Mouse (Mus musculus) embryo, embryonic 11 days (tissue): ENCODE results near the gene Tnrc6a.
"Not testable (repeated sequence)": the region's sequence is repeated elsewhere in the genome, so short reads cannot be mapped to it uniquely, and the experiment has no call there.

ENCODE experiments used
- DNase-seq: peaks from one replicate; pipeline ENCODE4 v3.0.0-alpha.2; 2015

Tnrc6a gene

DNA sequence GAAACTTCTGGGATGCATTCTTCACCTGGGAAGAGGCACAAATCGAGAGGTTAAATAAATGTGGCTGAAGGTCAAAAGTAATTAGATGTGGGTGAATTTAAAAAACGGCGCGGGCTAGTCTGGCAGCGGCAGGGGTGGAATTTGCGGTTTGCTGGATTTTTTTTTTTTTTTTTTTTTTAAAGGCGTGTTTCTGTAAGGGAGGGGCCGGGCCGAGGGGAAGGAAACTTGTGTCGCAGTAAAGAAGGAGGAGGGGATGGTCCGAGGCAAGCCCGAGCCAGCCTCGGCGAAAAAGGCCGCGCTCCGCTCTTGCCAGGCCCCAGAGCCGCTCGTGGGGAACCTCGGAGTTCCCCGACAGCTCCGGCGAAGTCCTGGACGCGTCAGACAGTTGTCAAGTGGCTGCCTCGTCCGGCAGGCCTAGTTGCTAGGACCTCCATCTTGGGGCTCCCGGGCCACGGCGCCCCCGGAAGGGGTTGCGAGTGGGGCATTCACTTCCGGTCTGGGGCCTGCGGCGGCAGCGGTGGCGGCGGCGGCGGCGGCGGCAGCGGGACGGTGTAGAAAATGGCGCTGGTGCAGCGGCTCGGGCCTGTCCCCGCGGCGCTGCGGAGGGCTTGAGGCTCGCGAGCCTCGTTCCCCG, at the start of gene Tnrc6a:
Tnrc6a (plus strand) TSS at position 221 of the 634 bp plus-strand sequence.
- DNase-seq, result peak; percentile 94

- DNase-seq, result no peak
These were observed 41.4 kb upstream of the Tnrc6a start for GRCm38 (mm10) chr7:123082236-123082635.

GRCm38 (mm10) chr7:123083441-123084123, 40.1 kb upstream of the Tnrc6a start:
- DNase-seq, result peak; percentile 48

DNA sequence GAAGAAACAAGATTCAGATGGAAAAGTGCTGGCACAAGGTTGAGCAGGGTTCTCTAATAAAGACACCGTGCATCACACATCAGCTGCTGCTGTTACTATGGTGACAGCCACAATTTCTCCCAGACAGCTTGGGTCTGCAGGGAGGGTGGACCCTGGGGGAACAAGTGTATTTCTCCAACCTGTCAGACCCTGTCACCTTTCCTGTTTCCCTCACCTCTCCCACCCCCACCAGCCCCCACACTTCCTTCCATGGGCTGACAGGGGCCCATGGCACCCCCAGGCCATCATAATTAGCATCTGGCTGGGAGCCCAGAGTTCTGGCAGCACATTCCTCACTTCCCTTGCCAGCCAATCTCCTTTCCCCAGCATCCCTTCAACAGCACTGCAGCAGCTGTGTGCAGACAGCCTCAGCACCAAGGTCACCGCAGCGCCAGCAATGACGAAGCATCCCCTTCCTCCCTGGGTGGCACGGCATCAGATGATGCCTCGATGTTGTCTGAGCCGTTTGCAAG, 39.4 kb upstream of the Tnrc6a start:
- peak; percentile 64 for DNase-seq

DNA sequence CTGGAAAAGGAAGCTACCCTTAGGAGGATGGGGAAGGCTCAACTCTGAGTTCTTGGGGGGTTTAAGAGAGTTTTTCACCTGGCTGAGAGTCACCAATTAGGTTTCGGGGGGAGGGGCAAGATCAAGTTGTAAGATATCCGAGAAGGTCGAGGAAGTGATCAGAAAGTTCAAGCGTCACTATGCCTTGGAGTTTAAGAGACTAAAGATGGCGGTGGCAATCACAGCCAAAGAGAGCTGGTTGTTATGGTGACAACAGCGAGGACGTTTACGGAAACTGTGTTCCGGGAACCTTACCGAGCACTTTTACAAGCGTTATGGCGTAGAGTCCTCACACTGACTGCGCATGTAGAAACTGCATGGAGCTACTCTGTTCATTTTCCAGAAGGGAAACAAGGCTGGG, 39.0 kb upstream of the Tnrc6a start:
- peak; percentile 55 for DNase-seq

DNA sequence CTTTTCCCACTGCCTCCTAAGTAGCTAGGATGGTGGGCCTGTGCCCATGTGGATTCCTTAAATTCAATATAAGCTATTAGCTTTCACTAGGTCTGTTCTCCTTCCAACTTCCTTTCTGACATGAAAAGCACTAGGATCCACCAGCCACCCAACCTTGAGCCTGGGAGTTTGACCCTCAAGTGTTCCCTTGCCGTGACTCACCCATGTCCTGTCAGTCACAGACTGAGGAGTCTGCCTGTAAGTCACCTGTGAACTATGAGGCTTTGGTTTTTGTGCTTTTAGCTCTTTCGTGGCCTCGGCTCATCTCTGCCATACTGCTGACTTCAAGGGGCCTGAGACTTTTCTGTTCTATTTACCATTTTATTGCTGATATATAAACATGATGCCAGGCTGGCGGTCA, 34.8 kb upstream of the Tnrc6a start:
- DNase-seq, result no peak

DNA sequence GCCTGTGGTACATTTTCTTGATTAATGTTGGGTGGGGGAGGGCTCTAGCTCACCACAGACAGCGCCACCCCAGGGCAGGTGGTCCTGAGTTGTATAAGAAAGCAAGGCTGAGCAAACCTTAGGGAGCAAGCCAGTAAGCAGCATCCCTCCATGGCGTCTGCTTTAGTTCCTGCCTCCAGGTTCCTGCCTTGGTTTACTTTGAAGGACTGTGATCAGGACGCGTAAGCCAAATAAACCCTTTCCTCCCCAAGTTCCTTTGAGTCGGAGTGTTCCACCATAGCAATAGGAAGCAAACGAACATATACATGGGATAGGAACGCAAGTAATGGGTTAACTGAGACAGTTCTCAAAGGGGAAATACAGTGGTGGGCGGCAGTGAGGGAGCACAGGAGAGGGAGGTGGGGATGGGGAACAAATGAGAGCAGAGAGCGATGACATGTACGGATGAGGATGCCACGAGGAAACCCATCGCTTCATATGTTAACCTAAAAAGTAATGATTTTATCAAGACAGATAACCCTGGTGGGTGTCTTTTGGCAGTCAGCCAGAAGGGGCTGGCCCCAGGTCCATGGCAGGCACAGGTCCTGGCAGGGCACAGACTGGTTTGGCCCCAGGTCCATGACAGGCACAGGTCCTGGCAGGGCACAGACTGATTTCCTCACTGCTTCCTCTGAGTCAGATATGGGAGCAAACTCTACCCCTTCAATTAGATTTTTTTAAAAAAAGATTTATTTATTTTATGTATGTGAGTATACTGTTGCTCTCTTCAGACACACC, 27.2 kb upstream of the Tnrc6a start:
- peak; percentile 30 for DNase-seq

DNA sequence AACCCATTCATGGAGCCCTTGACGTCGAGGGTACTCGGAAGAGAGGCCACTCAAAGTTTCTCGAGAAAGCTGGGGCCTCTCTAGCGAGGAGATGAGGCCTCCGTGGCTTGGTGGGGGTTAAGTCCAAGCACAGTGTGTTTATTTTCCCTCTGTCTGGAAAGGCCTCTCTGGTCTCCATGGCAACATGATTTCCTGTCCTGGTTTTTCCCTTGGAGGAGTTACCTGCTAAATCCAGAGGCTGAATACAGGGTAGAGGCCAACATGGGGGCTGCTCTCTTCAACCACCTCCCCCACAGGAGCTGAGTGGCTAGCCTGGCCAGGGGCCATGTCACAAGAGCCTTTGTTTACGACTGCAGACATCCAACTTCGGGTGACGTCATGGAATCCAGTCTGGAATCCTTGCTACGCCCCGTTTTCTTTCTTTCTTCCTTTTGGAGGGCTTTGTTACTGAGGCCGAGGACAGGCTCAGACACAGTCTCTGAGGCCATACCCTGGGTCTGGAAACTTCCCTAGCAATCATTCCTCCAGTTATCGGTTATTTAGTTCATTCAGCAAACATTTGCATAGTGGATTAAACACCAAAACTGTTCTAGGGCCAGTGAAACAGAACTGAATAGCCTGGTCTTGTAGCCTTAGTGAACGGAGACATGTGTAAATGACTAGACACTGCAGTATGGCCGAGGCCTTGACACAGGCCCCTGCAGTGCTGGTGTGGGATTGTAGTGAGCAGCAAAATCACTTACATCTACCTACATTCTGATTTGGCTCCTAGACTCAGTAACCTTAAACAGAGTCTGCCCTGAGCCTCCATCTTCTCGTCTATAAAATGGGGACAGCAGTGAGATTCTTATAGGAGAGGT, 25.6 kb upstream of the Tnrc6a start:
- peak; percentile 94 for DNase-seq

DNA sequence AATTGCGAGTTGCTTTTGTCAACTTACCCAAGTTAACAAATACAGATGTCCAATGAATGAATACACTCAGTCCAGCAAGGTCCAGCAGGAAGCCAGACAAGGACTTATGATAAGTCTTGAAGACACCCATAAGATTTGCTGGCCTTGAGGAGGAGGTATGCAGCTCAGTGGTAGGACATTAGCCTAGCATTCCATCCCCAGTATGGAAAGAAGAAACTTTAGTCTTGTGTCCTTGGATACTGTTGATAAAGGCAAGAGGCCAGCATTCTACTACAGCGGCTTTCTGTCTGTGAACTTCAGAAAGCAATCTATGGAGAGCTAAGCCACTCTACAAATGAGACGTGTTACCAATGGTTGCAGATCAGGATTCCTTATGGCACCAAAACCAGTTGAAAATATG, 22.4 kb upstream of the Tnrc6a start:
- no peak for DNase-seq

DNA sequence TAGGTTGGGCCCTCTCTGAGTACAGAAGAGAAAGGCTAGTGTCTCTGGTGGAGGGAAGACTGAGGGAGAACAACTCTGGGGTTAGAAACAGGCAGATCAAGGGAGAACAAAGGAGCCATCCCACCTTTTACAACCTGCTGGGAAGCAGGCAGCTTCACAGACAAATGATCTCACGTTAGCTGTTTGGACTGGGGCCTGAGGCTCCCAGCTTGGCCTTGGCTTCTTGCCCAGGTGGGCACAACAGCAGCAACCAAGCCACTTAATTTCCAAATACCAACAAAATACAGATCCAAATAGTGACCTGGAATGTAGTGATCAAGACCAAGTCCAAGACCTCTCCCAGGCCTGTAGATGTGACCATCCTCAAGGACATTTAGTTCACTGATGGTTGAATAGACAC, 18.3 kb upstream of the Tnrc6a start:
- not testable (repeated sequence) for DNase-seq

DNA sequence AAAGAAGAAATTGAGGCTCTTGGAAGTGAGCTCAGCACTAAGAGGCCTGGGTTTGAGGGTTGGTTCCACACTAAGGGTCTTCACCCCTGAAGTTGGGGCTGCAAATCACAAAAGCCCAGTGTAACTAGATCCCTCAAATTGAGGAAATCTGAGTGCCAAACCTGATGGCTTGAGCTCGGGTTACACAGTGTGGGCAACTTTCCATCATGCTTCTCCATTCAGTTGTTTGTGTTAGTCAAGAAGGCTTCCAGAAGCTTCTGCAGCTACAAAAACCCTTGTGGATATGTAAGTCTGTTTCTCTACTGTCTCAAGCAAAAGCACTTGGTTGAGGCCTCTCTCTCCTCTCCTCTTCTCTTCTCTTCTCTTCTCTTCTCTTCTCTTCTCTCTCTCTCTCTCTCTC, 17.8 kb upstream of the Tnrc6a start:
- DNase-seq, result no peak

- no peak for DNase-seq
These were observed 17.4 kb upstream of the Tnrc6a start for GRCm38 (mm10) chr7:123106326-123106725.

- DNase-seq, result no peak
These were observed 15.3 kb upstream of the Tnrc6a start for GRCm38 (mm10) chr7:123108058-123109055.

DNA sequence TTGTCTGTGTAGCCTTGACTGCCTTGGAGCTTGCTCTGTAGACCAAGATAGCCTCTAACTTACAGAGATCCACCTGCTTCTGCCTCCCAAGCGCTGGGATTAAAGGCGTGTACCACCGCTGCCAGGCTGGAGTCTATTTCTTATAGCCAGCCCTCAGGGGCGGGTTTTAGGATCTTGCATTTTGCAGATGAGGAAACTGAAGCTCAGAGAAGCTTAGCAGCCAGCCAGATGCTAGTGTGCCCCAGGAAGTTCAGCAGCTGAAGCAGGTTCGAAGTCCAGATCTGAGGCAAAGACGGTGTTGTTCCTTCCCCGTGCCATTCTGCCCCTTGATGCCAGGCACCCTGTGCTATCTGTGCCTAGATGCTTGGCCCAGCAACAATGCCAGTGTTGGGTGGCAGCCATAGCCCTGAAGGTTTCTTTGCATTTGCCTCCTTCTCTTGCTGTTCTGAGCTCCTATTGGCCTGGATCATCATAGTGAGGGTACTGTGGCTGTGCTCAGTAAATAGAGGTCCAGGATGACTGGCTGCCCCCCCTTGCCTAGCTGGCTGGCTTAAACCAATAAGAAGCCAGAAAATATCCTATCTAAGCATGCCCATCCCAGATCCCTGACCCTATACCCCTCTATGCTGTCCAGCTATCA, 14.2 kb upstream of the Tnrc6a start:
- no peak for DNase-seq

DNA sequence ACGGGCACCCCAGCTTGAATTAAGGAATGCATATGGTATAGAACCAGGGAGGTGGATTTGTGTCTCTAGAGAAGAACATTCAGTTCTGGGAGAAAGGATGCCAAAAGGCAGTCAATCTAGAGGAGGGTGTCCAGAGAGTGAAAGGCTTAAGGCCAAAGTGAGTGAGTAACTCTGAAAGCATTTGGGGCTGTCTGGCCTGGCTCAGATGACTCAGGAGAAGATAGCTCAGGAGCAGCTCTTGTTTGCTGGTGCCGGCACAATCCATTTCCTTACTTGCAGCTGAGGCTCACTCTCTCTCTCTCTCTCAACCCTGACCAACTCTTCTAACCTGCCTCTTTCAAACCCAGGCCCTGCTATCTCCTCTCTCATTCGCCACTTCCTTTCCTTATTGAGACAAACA, 13.6 kb upstream of the Tnrc6a start:
- no peak for DNase-seq

DNA sequence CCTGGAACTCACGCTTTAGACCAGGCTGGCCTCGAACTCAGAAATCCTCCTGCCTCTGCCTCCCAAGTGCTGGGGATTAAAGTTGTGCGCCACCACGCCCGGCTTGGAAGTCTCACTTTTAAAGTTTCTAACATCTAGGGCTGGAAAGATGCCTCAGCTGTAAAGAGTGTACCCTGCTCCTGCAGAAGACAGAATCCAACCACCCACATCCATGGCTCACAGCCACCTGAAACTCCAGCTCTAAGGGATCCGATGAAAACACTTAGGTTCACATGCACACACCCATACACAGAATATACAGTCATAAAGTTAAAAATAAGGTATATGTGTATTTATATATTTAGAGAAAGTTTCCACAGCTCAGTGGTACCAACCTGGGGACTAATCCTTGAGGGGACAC, 10.1 kb upstream of the Tnrc6a start:
- no peak for DNase-seq

GRCm38 (mm10) chr7:123116799-123117198, 6.9 kb upstream of the Tnrc6a start:
- no peak for DNase-seq

GRCm38 (mm10) chr7:123117209-123117608, 6.5 kb upstream of the Tnrc6a start:
- DNase-seq, result no peak

- no peak for DNase-seq
These were observed 3.2 kb upstream of the Tnrc6a start for GRCm38 (mm10) chr7:123120516-123120915.

DNA sequence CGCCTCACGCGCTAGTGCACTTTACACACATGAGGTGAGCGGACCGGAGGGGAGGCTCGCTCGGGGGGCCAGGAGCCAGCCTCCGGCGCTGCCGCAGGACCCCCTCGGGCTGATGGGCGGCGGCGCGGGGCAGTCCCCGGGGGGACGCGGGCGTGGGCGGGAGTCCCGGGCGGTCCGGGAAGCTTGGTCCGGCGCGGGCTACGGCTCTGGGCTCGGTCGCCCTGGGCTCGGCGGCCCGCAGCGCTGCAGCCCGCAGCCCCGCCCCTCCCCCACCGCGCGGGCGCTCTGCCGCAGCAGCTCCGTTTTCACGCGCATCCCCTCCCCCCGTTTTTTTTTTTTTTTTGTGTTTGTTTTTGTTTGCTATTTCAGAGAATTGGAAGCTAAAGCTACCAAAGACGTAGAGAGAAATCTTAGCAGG, 623 bp downstream of the Tnrc6a start:
- DNase-seq, result peak; percentile 58

DNA sequence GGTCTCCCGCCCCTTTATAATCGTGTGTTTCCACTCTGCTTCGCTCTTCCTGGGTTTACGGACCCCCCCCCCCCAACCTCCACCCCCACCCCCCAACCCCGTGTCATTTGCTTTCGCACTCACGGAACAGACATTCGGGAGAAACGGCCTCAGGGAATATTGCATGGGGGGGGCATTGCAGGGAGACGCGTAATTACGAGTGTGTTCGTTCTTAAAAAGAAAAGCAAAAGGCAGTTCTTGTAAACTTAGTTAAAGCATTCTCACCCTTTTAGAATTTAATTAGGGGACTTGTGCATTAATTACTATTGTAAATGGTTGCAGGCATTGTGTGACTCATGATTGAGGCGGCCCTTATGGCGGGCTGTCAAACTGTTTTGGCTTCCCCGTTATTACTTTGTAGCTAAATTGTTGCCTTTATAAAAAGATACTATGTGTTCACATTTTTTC, 1.1 kb downstream of the Tnrc6a start:
- peak; percentile 28 for DNase-seq
